Mouse (Mus musculus): ENCODE data around the gene Pcnx.

GRCm38 (mm10) chr12:81849629-81850028 is 10.2 kb upstream of the Pcnx start:
- TF ChIP-seq POLR2A (IDR thresholded peaks at IDR 0.05; ENCODE audit: low read depth, low read length) (no peak), CTCF (IDR thresholded peaks at IDR 0.05; ENCODE audit: extremely low read depth, insufficient read length, insufficient replicate concordance, low read depth, low read length) (no peak)
